Mouse (Mus musculus): Measurements from ENCODE around the gene Gm8439. TPM values are rescaled to one million over a fixed set of nuclear protein-coding genes. Genes with fewer than 3 reads are reported as not detected.
"Not testable (repeated sequence)": the region's sequence is repeated elsewhere in the genome, so short reads cannot be mapped to it uniquely, and the experiment has no call there.

The Gm8439 gene
- polyA plus RNA-seq, 1 experiment from 2014 or later = not detected

- Histone ChIP-seq H3K36me3 (ENCODE audit: control insufficient read depth, insufficient read depth, low read length) (peaks cover 3% of the 10 kb centered on the region; the same call in 1 of the 2 replicates), H3K9ac (ENCODE audit: low read length) (no peak overlapping the region; the same call in 1 of the 2 replicates), H3K27ac (ENCODE audit: low read depth, low read length) (no peak overlapping the region), H3K4me1 (ENCODE audit: control insufficient read depth, insufficient read depth, low read length) (peaks cover 20% of the 10 kb centered on the region), H3K27me3 (replicated peaks; ENCODE audit: control insufficient read depth, insufficient read depth, low read length) (no peaks in the 10 kb centered on the region), H3K4me2 (ENCODE audit: low read length) (peak overlapping the region; percentile 80), H3K4me3 (ENCODE audit: low read depth, low read length) (peak overlapping the region; percentile 77; the same call in 1 of the 2 replicates), H3K9me3 (replicated peaks; ENCODE audit: control insufficient read depth, low read length) (no peaks in the 10 kb centered on the region)
- 78% methylated on average over 3 of the region's 3 CpGs for WGBS
- DNase-seq (ENCODE audit: low spot score) = no peak
- ATAC-seq = no peak
These were observed 17.5 kb upstream of the Gm8439 start for GRCm38 (mm10) chr4:120571070-120571464.

- H3K4me1 ChIP-seq (ENCODE audit: control insufficient read depth, insufficient read depth, low read length) = peaks cover 20% of the 10 kb centered on the region
- no peaks in the 10 kb centered on the region for H3K36me3 ChIP-seq (ENCODE audit: control insufficient read depth, insufficient read depth, low read length)
- H3K4me3 ChIP-seq (ENCODE audit: low read depth, low read length) = no peak overlapping the region
- ATAC-seq (no peak), DNase-seq (ENCODE audit: low spot score) (no peak)
- H3K9me3 ChIP-seq (replicated peaks; ENCODE audit: control insufficient read depth, low read length) = no peaks in the 10 kb centered on the region
- no peaks in the 10 kb centered on the region for H3K27me3 ChIP-seq (replicated peaks; ENCODE audit: control insufficient read depth, insufficient read depth, low read length)
- H3K27ac ChIP-seq (ENCODE audit: low read depth, low read length) = no peak overlapping the region
- H3K9ac ChIP-seq (ENCODE audit: low read length) = no peak overlapping the region
- 54% methylated on average over 3 of the region's 3 CpGs for WGBS
- no peak overlapping the region for H3K4me2 ChIP-seq (ENCODE audit: low read length)
These were observed 16.9 kb upstream of the Gm8439 start for GRCm38 (mm10) chr4:120571691-120572090.

GRCm38 (mm10) chr4:120580894-120581293, 7.7 kb upstream of the Gm8439 start:
- Histone ChIP-seq H3K9me3 (replicated peaks; ENCODE audit: control insufficient read depth, low read length) (no peaks in the 10 kb centered on the region), H3K27me3 (replicated peaks; ENCODE audit: control insufficient read depth, insufficient read depth, low read length) (no peaks in the 10 kb centered on the region), H3K36me3 (ENCODE audit: control insufficient read depth, insufficient read depth, low read length) (no peaks in the 10 kb centered on the region), H3K4me1 (ENCODE audit: control insufficient read depth, insufficient read depth, low read length) (no peaks in the 10 kb centered on the region), H3K4me3 (ENCODE audit: low read depth, low read length) (no peak overlapping the region), H3K9ac (ENCODE audit: low read length) (no peak overlapping the region), H3K4me2 (ENCODE audit: low read length) (no peak overlapping the region), H3K27ac (ENCODE audit: low read depth, low read length) (no peak overlapping the region)
- DNase-seq (ENCODE audit: low spot score) = no peak
- no peak for ATAC-seq
- 84% methylated on average over 5 of the region's 5 CpGs for whole genome bisulfite sequencing

- Histone ChIP-seq H3K27me3 (replicated peaks; ENCODE audit: control insufficient read depth, insufficient read depth, low read length) (no peaks in the 10 kb centered on the region), H3K4me1 (ENCODE audit: control insufficient read depth, insufficient read depth, low read length) (no peaks in the 10 kb centered on the region), H3K4me3 (ENCODE audit: low read depth, low read length) (no peak overlapping the region), H3K36me3 (ENCODE audit: control insufficient read depth, insufficient read depth, low read length) (no peaks in the 10 kb centered on the region), H3K9me3 (replicated peaks; ENCODE audit: control insufficient read depth, low read length) (no peaks in the 10 kb centered on the region), H3K4me2 (ENCODE audit: low read length) (no peak overlapping the region), H3K9ac (ENCODE audit: low read length) (no peak overlapping the region), H3K27ac (ENCODE audit: low read depth, low read length) (no peak overlapping the region)
- DNase-seq (ENCODE audit: low spot score) = no peak
- 83% methylated on average over 9 of the region's 9 CpGs for WGBS
- ATAC-seq = no peak
These were observed 6.8 kb upstream of the Gm8439 start for GRCm38 (mm10) chr4:120581711-120582110.

- Histone ChIP-seq H3K4me2 (ENCODE audit: low read length) (no peak overlapping the region), H3K36me3 (ENCODE audit: control insufficient read depth, insufficient read depth, low read length) (no peaks in the 10 kb centered on the region), H3K9ac (ENCODE audit: low read length) (no peak overlapping the region), H3K9me3 (replicated peaks; ENCODE audit: control insufficient read depth, low read length) (no peaks in the 10 kb centered on the region), H3K27me3 (replicated peaks; ENCODE audit: control insufficient read depth, insufficient read depth, low read length) (peaks cover 3% of the 10 kb centered on the region; the same call in 1 of the 2 replicates), H3K4me1 (ENCODE audit: control insufficient read depth, insufficient read depth, low read length) (no peaks in the 10 kb centered on the region), H3K27ac (ENCODE audit: low read depth, low read length) (no peak overlapping the region), H3K4me3 (ENCODE audit: low read depth, low read length) (no peak overlapping the region)
- 9% methylated on average over 1 of the region's 1 CpGs for WGBS
- DNase-seq (ENCODE audit: low spot score) = peak; percentile 72
- no peak for ATAC-seq
These were observed 1.6 kb upstream of the Gm8439 start for GRCm38 (mm10) chr4:120586986-120587385.

- H3K27me3 ChIP-seq (replicated peaks; ENCODE audit: control insufficient read depth, insufficient read depth, low read length) = peaks cover 3% of the 10 kb centered on the region; the same call in 1 of the 2 replicates
- ATAC-seq (no peak), DNase-seq (ENCODE audit: low spot score) (no peak)
- H3K27ac ChIP-seq (ENCODE audit: low read depth, low read length) = no peak overlapping the region
- no peak overlapping the region for H3K4me3 ChIP-seq (ENCODE audit: low read depth, low read length)
- no peak overlapping the region for H3K9ac ChIP-seq (ENCODE audit: low read length)
- H3K4me1 ChIP-seq (ENCODE audit: control insufficient read depth, insufficient read depth, low read length) = no peaks in the 10 kb centered on the region
- H3K9me3 ChIP-seq (replicated peaks; ENCODE audit: control insufficient read depth, low read length) = no peaks in the 10 kb centered on the region
- H3K4me2 ChIP-seq (ENCODE audit: low read length) = no peak overlapping the region
- WGBS = 14% methylated on average over 3 of the region's 3 CpGs
- H3K36me3 ChIP-seq (ENCODE audit: control insufficient read depth, insufficient read depth, low read length) = no peaks in the 10 kb centered on the region
These were observed 525 bp downstream of the Gm8439 start for GRCm38 (mm10) chr4:120589070-120589469.

- ATAC-seq (peak; percentile 92), DNase-seq (ENCODE audit: low spot score) (peak; percentile 87)
- peaks cover 3% of the 10 kb centered on the region; the same call in 1 of the 2 replicates for H3K27me3 ChIP-seq (replicated peaks; ENCODE audit: control insufficient read depth, insufficient read depth, low read length)
- no peak overlapping the region for H3K27ac ChIP-seq (ENCODE audit: low read depth, low read length)
- no peak overlapping the region for H3K4me3 ChIP-seq (ENCODE audit: low read depth, low read length)
- H3K4me1 ChIP-seq (ENCODE audit: control insufficient read depth, insufficient read depth, low read length) = no peaks in the 10 kb centered on the region
- H3K36me3 ChIP-seq (ENCODE audit: control insufficient read depth, insufficient read depth, low read length) = no peaks in the 10 kb centered on the region
- no peaks in the 10 kb centered on the region for H3K9me3 ChIP-seq (replicated peaks; ENCODE audit: control insufficient read depth, low read length)
- H3K9ac ChIP-seq (ENCODE audit: low read length) = no peak overlapping the region
- 34% methylated on average over 5 of the region's 5 CpGs for WGBS
- H3K4me2 ChIP-seq (ENCODE audit: low read length) = no peak overlapping the region
These were observed 1.4 kb downstream of the Gm8439 start for GRCm38 (mm10) chr4:120589815-120590422.

- no peaks in the 10 kb centered on the region for H3K9me3 ChIP-seq (replicated peaks; ENCODE audit: control insufficient read depth, low read length)
- H3K4me2 ChIP-seq (ENCODE audit: low read length) = no peak overlapping the region
- H3K27ac ChIP-seq (ENCODE audit: low read depth, low read length) = no peak overlapping the region
- H3K9ac ChIP-seq (ENCODE audit: low read length) = no peak overlapping the region
- H3K4me3 ChIP-seq (ENCODE audit: low read depth, low read length) = no peak overlapping the region
- H3K4me1 ChIP-seq (ENCODE audit: control insufficient read depth, insufficient read depth, low read length) = no peaks in the 10 kb centered on the region
- WGBS = 87% methylated on average over 4 of the region's 4 CpGs
- peaks cover 3% of the 10 kb centered on the region; the same call in 1 of the 2 replicates for H3K27me3 ChIP-seq (replicated peaks; ENCODE audit: control insufficient read depth, insufficient read depth, low read length)
- no peak for ATAC-seq
- H3K36me3 ChIP-seq (ENCODE audit: control insufficient read depth, insufficient read depth, low read length) = no peaks in the 10 kb centered on the region
- DNase-seq (ENCODE audit: low spot score) = no peak
These were observed 2.4 kb downstream of the Gm8439 start for GRCm38 (mm10) chr4:120590973-120591372.

GRCm38 (mm10) chr4:120596210-120596609, 7.7 kb downstream of the Gm8439 start:
- not testable (repeated sequence) for H3K9ac ChIP-seq (ENCODE audit: low read length); H3K4me3 ChIP-seq (ENCODE audit: low read depth, low read length); H3K4me1 ChIP-seq (ENCODE audit: control insufficient read depth, insufficient read depth, low read length); H3K36me3 ChIP-seq (ENCODE audit: control insufficient read depth, insufficient read depth, low read length); H3K4me2 ChIP-seq (ENCODE audit: low read length); ATAC-seq; DNase-seq (ENCODE audit: low spot score); H3K27ac ChIP-seq (ENCODE audit: low read depth, low read length); H3K9me3 ChIP-seq (replicated peaks; ENCODE audit: control insufficient read depth, low read length); H3K27me3 ChIP-seq (replicated peaks; ENCODE audit: control insufficient read depth, insufficient read depth, low read length)
- 84% methylated on average over 1 of the region's 1 CpGs for WGBS
